Mouse (Mus musculus): ENCODE data around the gene Exoc3l. TPM values are rescaled to one million over a fixed set of nuclear protein-coding genes. Genes with fewer than 3 reads are reported as not detected.

Gene Exoc3l
- total and polyA plus RNA-seq, 3 experiments: 4.4 to 10.9 (median 7.5) TPM

GRCm38 (mm10) chr8:105326141-105326672, 30.3 kb upstream of the Exoc3l start, which contains the start of the genes Lrrc29 and Tmem208 (continued):
- peak; percentile 96 for TF ChIP-seq TCF12 (IDR thresholded peaks at IDR 0.05; ENCODE audit: low read depth, low read length)
- peak; percentile 88 for TF ChIP-seq SIN3A (IDR thresholded peaks at IDR 0.05; ENCODE audit: low read length)
- TF ChIP-seq MAFK (IDR thresholded peaks at IDR 0.05; ENCODE audit: insufficient replicate concordance, low read length): no peak
- TF ChIP-seq MYC (IDR thresholded peaks at IDR 0.05; ENCODE audit: low read depth, low read length): peak; percentile 80
- peak; percentile 97 for TF ChIP-seq ELF1 (IDR thresholded peaks at IDR 0.05; ENCODE audit: low read depth, low read length)
- no peak for TF ChIP-seq ZC3H11A (IDR thresholded peaks at IDR 0.05; ENCODE audit: low read depth, low read length)
- TF ChIP-seq ZMIZ1 (IDR thresholded peaks at IDR 0.05; ENCODE audit: low read depth, low read length): peak; percentile 51; the same call in 1 of the 2 replicates
- TF ChIP-seq EP300 (IDR thresholded peaks at IDR 0.05; ENCODE audit: low read length): no peak
- peak; percentile 63; the same call in 1 of the 2 replicates for TF ChIP-seq GABPA (IDR thresholded peaks at IDR 0.05; ENCODE audit: insufficient replicate concordance, low read depth, low read length)
- peak; percentile 94 for TF ChIP-seq NELFE (IDR thresholded peaks at IDR 0.05; ENCODE audit: low read depth, low read length)
- TF ChIP-seq MXI1 (IDR thresholded peaks at IDR 0.05; ENCODE audit: low read depth, low read length): peak; percentile 74
- no peak for TF ChIP-seq ZNF384 (IDR thresholded peaks at IDR 0.05; ENCODE audit: low read depth, low read length)

GRCm38 (mm10) chr8:105325641-105326093, 29.8 kb upstream of the Exoc3l start:
- H3K4me3 ChIP-seq (replicated peaks in 1 of 3; ENCODE audit: low read depth in 2 of 3, low read length in 2 of 3, poor library complexity in 1 of 3): peak overlapping the region; percentile 75 to 95 (median 84)
- peaks cover 3 to 22% of the 10 kb centered on the region in 2 experiments for H3K4me1 ChIP-seq (ENCODE audit: control insufficient read depth in 1 of 2, insufficient read depth in 2 of 2)
- H3K27ac ChIP-seq (ENCODE audit: insufficient read depth, low read depth): peak overlapping the region; percentile 11; the same call in 1 of the 2 replicates
- TF ChIP-seq CHD2 (IDR thresholded peaks at IDR 0.05; ENCODE audit: low read length): peak; percentile 71; the same call in 1 of the 2 replicates
- TF ChIP-seq E2F4 (IDR thresholded peaks at IDR 0.05; ENCODE audit: insufficient replicate concordance, low read depth, low read length): no peak
- peak overlapping the region; percentile 85 for H3K4me2 ChIP-seq (ENCODE audit: insufficient read depth, low read depth, poor library complexity, severe bottlenecking)
- dilution Hi-C loops (cut with MboI; ENCODE audit: extremely low pct_ligation_motif_present, extremely low pct_unique_long_range_greater_than_20kb, low sequenced_read_pairs) (no loop called here), in situ Hi-C loops (cut with MboI; ENCODE audit: low pct_ligation_motif_present, low pct_unique_long_range_greater_than_20kb, low sequenced_read_pairs) (no loop called here)
- H3K36me3 ChIP-seq (replicated peaks in 1 of 2; ENCODE audit: control insufficient read depth in 1 of 2, insufficient read depth in 1 of 2, low read length in 1 of 2): peaks cover 42 to 50% of the 10 kb centered on the region in 2 experiments
- peak; percentile 27 for DNase-seq (ENCODE audit: extremely low read depth)
- peak overlapping the region; percentile 75 for H3K9ac ChIP-seq (ENCODE audit: insufficient read depth, low read depth)
- no peaks in the 10 kb centered on the region for H3K27me3 ChIP-seq (replicated peaks)
- peaks cover 14% of the 10 kb centered on the region for H3K79me2 ChIP-seq (replicated peaks; ENCODE audit: control insufficient read depth, extremely low read depth, insufficient read depth, poor library complexity, severe bottlenecking)
- H3K9me3 ChIP-seq (replicated peaks; ENCODE audit: low read length): no peaks in the 10 kb centered on the region

- no peak overlapping the region for H3K27ac ChIP-seq (ENCODE audit: insufficient read depth, low read depth)
- H3K36me3 ChIP-seq (replicated peaks in 1 of 2; ENCODE audit: control insufficient read depth in 1 of 2, insufficient read depth in 1 of 2, low read length in 1 of 2): peaks cover 23 to 47% of the 10 kb centered on the region in 2 experiments
- TF ChIP-seq SMC3 (IDR thresholded peaks at IDR 0.05; ENCODE audit: low read depth, low read length) (no peak), ZNF384 (IDR thresholded peaks at IDR 0.05; ENCODE audit: low read depth, low read length) (no peak), EP300 (IDR thresholded peaks at IDR 0.05; ENCODE audit: low read length) (no peak), IRF4 (IDR thresholded peaks at IDR 0.05; ENCODE audit: low read depth, low read length) (no peak), NRF1 (IDR thresholded peaks at IDR 0.05; ENCODE audit: low read depth, low read length) (no peak), NELFE (IDR thresholded peaks at IDR 0.05; ENCODE audit: low read depth, low read length) (no peak), GABPA (IDR thresholded peaks at IDR 0.05; ENCODE audit: insufficient replicate concordance, low read depth, low read length) (no peak), ELF1 (IDR thresholded peaks at IDR 0.05; ENCODE audit: low read depth, low read length) (no peak)
- H3K4me1 ChIP-seq (ENCODE audit: control insufficient read depth in 1 of 2, insufficient read depth in 2 of 2): peaks cover 3 to 21% of the 10 kb centered on the region in 2 experiments
- H3K4me2 ChIP-seq (ENCODE audit: insufficient read depth, low read depth, poor library complexity, severe bottlenecking): no peak overlapping the region
- peaks cover 14% of the 10 kb centered on the region for H3K79me2 ChIP-seq (replicated peaks; ENCODE audit: control insufficient read depth, extremely low read depth, insufficient read depth, poor library complexity, severe bottlenecking)
- no peaks in the 10 kb centered on the region for H3K27me3 ChIP-seq (replicated peaks)
- H3K9ac ChIP-seq (ENCODE audit: insufficient read depth, low read depth): no peak overlapping the region
- no peaks in the 10 kb centered on the region for H3K9me3 ChIP-seq (replicated peaks; ENCODE audit: low read length)
- in situ Hi-C loops (cut with MboI; ENCODE audit: low pct_ligation_motif_present, low pct_unique_long_range_greater_than_20kb, low sequenced_read_pairs): no loop called here
- dilution Hi-C loops (cut with MboI; ENCODE audit: extremely low pct_ligation_motif_present, extremely low pct_unique_long_range_greater_than_20kb, low sequenced_read_pairs): no loop called here
- H3K4me3 ChIP-seq (replicated peaks in 1 of 3; ENCODE audit: low read depth in 2 of 3, low read length in 2 of 3, poor library complexity in 1 of 3): no peak overlapping the region
- no peak for DNase-seq (ENCODE audit: extremely low read depth)
Measured at GRCm38 (mm10) chr8:105323183-105323582, 27.3 kb upstream of the Exoc3l start.

Measured in CH12.LX (cell line).